Mouse (Mus musculus) adrenal gland, adult 8-10 months (tissue): Measurements from ENCODE around the gene Larp7. TPM values are rescaled to one million over a fixed set of nuclear protein-coding genes. Genes with fewer than 3 reads are reported as not detected.

Experiments used
- DNase-seq: peaks from one replicate; pipeline ENCODE4 v3.0.0; 2022
- total RNA-seq, 4 experiments: library from RNA; stranded (reverse); gene quantifications; 2 replicates each; pipeline ENCODE4 v1.2.4; 2022

Larp7 gene
- total RNA-seq, result 10 to 100 TPM; 19.0 to 20.0 (median 19.5) TPM

DNA sequence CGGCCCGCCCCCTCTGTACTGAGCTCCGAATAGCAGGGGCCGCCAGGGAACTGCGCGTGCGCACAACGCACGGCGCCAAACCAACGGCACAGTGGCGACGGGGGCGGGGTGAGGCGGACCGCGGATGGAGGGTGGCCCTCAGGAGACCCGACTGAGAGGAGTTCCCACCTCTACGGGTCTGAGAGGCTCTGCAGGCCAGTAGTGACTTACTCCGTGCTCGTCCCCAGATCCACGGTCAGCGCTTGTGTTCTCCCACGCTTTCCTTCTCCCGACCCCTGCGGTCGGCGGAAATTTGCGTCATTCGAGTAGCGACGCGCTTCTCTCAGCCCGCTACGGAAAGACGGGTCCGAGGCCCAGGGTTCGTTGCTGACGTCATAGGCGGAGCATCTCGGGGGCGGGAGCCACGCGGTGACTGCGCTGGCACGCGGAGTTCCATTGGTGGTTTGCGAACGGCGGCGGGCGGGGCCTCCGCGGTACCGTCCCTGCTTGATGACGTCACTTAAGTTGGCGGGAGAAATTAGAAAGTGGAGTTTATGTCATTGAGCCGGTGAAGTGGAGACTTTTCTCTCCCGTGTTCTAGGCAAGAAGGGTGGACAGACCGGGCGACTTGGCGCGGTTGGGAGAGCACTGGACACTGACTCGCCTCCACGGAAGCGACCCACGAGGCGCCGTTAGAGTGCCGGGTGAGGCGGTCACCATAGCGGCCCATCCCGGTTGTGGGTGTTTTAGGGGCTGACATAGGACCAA is at the start of gene Larp7, which contains the start of gene Zgrf1:
TSS of gene Larp7 (minus strand) at position 377 of the 747 bp plus-strand sequence.
TSS of gene Zgrf1 (plus strand) at position 517 of the 747 bp plus-strand sequence.
- peak; percentile 99 for DNase-seq

DNA sequence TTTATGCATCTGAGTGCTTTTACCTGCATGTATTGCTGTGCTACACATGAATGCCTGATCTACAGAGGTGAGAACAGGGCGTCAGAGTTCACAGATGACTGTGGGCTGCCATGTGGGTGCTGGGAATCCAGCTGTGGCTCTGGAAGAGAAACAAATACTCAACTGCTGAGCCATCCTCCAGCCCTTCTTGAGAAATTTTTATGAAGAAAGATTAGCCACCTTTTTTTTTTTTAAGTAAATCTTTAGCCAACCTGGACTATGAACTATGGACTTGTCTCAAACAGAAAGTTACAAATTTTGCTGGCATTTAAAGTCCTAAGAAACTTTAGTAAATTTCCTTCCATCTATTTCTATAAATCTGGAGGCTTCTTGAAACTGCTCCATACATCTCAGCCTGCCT is 44.0 kb upstream of the Larp7 start:
- DNase-seq, result no peak

DNA sequence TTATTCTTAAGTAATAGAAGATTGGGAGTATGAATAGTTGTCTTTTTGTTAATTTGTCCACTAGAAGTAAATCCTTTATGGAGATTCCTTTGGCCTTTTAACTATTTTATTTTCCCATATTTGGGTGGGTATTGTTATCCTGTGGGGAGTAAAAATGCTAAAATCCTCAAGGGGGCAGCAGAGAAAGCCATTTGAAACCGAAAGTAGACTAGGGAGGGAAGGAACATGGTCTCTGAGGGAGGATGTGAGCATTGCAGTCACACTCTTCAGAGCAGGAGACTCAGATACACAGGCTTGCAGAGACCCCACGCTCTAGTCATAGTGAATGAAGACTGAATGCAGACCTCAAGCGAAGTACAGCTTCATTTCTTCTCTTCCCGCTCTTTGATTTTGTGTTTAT is 19.4 kb upstream of the Larp7 start:
- DNase-seq, result peak; percentile 10

DNA sequence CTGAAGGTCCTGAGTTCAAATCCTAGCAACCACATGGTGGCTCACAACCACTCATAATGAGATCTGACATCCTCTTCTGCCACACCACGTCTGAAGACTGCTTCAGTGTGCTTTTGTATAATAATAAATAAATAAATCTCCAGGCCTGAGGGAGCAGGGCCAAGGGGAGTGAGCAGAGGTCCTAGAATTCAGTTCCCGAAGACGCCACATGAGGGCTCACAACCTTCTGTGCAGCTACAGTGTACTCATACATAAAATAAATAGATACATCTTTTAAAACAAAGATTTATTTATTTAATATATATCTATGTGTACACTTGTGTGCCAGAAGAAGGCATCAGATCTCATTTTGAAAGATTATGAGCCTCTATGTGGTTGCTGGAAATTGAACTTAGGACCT is 12.0 kb upstream of the Larp7 start:
- no peak for DNase-seq

DNA sequence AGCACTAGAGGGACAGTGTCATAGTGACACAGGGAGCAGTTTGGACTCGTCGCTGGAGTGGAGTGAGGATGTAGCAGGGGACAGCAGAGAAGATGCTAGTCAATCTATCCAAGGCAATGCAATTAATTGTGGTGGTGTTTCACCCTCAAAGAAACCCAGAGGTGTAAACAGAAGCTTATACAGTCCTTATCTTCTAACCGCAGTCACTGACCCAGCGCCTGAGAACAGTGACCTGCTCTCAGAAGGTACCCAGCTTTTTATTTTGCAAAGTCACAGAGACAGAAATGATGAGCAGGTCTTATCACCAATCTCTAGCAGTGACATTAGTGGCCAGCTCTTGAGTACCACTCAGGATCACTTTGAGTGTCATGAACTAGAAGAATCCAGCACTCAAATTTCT is 9.8 kb upstream of the Larp7 start:
- no peak for DNase-seq

DNA sequence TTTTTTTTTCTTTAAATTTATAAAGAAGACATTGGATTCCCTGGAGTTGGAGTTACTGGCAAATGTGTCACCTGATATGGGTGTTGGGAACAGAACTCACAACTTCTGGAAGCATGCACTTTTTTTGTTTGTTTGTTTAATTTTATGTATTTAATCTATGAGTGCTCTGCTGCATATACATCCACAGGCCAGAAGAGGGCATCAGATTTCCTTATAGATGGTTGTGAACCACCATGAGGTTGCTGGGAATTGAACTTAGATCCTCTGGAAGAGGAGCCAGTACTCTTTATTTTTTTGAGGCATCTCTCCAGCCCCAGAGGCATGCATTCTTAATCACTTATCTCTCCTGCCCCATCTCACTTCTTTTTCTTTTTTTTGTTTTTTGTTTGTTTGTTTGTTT is 5.1 kb upstream of the Larp7 start:
- DNase-seq, result no peak

DNA sequence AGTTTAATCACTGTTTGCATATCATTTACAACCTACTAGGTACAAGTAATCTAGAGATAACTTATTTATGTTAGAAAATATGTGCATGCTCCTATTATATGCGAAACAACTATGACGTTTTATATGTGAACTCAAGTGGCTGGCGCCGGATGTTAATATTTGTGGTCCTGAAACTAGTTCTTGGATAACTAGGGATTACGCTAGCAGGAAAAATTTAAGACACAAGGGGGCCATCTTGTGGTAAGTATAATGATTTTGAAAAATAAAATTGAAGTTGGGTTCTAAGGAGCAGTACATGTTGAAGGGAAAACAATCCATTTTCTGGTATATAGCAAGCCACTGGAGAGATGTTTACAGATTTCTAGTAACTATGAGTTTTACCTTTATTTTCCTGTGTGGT is 1.6 kb upstream of the Larp7 start:
- DNase-seq, result no peak

DNA sequence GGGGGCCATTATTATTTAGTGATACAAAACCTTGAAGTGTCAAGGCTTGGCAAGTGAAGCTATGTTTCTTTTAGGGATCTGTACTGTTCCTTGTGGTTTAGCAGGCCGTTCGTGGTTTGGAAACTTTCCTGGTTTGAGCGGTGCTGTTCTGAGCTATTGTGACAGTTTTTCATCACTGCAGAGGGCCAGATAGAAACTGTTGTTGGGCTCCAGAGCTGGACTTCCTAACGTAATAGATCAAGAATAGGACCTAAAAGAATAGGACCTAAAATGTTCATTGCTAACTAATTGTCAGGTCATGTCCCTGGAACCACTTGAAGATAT is 533 bp upstream of the Larp7 start:
- no peak for DNase-seq

DNA sequence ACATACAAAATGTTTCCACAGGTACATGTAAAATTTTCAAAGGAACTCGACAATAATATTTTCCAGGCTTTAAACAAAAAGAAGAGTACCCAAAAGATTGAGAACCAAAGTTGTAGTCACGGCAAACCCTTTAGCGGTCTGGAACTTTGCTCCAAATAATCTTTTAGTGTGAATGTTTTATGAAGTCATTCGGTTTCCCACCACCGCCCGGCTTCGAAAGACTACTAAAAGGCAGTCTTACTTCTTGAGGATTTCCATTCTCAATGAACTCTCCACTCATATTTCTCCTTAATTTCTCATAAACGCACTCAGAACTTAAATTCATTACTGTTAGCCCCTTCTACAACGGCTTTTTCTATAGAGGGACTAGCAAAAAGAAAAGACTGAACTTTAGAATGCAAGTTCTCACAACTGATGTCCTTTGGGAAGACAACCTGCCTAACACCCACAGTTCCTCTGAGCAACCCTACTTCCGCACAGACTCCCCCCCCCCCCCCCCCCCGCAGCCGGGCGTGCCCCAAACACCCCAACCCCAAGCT is 646 bp downstream of the Larp7 start:
- no peak for DNase-seq

DNA sequence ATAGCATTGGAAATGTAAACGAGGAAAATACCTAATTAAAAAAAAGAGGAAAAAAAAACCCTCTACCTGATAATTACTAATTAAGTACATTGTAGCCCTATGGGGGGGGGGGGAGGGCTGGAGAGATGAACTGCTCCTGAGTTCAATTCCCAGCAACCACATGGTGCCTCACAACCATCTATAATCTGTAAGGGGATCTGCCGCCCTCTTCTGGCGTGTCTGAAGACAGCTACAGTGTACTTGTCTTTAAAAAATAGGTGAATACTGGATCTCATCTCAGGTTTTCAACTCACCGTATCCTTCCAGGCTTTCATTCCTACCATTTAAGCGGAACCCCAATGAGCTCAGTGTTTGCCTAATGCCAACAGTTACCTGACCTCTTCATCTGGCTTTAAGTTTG is 5.3 kb downstream of the Larp7 start:
- DNase-seq, result peak; percentile 15

DNA sequence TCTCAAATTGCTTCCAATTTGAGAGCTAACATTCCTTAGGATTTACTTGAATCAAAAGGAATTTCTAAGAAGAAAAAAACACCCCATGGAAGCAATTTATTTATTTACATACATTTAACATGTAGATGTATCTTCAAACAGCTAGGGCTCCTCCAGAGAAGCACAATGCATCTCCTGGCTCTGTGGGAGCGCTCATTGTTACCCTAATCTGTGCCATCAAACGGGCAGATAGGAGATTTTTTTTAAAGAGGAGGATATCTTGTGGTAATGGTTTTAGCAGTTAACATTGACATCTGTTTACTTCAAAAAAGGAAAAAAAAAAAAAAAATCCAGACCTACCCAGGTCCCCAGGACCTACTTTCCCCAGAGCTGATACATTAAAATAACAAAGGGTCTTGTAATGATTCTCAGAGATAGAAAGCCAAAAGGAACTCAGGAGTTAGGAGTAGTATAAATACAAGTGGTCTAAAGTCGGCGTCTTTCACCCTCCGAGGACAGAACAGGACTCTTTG is 8.5 kb downstream of the Larp7 start:
- no peak for DNase-seq

DNA sequence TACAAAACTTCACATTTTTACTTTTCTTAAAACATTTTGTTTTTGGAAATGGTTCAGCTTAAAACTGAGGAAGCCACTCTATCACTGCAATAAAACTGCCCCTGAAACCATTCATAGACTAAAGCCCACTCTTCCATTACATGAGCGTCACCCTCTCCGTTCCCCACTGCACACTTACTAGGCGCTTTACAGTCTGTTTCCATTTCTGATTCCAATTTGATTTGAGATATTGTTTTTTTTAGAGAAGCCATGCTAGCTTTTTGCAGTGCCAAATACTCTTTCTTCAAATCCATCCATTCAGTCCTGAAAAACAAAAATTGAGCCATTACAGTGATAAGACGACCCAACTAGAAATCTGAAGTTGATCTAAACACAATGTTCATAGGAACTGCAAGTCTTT is 9.2 kb downstream of the Larp7 start:
- DNase-seq, result no peak

DNA sequence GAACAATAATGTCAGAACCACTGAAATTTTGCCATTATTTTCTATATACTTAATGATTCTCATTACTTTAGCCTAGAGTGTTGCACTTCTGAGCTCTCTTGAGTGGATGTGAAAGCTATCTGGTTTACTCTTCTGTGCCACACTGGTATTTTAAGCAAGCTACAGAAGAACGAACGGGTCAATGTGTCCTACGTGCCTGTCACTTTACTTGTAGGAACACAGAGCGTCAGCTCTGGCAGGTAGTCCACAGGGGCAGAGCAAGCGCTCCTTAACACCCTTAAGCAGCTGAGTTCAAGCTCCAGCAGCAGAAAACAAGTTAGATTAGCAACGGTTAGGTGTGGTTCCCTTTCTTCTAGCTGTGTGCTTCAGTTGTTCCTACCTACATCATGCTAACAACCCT is 14.0 kb downstream of the Larp7 start:
- DNase-seq, result no peak

DNA sequence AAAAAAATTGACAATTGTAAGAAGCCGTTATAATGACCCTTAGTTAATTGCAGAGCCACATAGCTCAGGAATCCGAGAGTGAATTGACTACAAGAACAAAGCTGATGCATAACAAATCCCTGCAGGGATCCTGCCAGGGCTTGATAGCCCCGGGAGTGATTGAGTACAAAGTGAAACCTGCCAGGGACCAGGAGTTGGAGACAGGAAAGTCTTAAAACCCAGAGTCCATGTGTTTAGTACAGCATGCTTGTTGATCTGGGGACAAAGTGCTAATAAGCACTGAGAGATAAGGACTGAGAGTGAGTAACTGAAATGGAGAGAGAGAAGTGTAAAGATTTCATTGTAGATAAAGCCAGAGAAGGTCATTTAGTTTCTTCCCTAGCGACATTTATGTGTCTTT is 22.9 kb downstream of the Larp7 start:
- DNase-seq, result no peak

DNA sequence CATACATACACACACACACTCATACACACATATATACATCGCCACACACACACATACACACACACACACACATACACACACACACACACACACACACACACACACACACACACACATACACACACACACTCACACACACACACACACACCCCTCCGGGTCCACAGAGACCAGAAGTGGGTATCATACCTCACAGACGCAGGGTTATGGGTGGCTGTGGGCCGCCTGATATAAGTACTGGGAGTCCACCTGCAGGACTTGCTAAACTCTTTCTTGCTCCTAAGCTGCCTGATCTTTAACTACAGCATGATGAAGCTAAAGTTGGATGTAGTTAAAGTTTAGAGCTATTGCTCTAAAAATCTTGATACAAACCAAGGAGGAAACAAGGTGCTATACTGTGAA is 23.3 kb downstream of the Larp7 start:
- DNase-seq, result no peak

DNA sequence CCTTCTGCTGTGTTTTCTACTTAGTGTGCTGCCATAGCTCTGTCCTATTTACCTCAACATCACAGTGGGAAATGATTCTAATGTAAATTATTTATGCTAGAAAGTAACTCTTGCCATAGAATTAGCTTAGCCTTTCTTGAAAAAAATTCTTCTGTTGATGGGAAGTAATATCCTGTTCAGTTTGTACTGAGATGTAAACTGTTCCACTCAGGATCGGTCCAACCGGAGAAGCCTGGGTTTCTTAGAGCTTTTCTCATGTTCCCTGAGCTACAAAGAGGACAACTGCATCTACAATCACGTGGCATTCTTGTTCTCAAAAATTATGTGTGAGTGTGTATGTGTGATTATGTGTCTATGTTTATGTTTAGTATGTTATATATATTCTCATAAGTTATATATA is 23.9 kb downstream of the Larp7 start:
- DNase-seq, result no peak

DNA sequence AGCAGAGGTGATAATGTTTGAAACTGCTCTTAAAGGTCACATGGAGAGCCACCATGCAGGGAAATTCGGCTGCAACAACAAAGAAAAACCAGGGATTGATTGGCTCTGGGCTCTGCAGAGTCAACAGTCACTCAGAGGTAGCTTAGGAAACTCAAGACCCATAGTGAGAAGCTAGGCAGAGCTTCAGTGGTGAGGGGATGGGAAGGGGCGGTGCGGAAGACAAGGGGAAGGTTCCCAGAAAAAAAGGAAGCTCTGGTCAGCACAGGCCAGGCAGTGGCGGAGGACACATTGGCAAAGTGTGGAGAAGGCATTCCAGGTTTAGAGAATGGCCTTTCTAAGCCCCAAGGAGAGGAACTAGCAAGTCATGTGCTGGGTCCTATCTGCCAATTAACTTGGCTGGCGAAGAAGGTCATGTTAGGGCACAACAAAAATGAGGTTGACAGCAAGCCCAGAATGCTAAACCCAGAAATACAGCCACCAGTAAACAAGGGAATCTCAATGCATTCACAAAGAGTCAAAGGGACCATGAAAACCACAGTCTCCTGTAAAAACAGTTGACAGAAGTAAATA is 25.6 kb downstream of the Larp7 start:
- peak; percentile 20 for DNase-seq

DNA sequence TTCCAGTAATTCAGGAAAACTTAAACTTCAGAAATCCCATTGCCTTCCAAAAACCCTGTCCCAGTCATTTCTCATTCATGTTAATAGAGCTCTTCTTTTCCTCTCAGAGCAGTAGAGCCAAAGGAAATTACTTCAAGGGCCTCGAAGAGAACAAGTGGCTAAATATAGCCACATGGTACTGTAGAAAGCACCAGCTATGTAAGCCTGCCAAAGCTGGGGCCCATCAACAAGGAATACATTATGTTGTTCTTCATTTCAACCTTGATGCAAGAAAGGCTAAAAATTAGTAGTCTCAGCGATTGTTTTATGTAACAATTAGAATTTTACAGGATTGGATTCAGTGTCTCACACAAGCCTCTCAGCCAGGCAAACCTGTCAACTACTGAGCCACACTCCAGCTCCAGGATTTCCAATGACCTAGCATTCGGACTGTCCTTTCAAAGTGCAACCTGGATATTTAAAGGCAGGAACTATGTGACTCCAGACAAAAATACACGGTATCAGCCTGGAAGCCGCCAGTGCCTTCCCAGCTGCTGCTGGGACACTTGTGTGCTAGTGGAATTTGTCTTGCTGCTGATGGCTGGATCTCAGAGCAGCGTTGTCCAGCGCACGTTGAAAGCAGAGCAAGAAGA is 27.8 kb downstream of the Larp7 start:
- DNase-seq, result no peak

DNA sequence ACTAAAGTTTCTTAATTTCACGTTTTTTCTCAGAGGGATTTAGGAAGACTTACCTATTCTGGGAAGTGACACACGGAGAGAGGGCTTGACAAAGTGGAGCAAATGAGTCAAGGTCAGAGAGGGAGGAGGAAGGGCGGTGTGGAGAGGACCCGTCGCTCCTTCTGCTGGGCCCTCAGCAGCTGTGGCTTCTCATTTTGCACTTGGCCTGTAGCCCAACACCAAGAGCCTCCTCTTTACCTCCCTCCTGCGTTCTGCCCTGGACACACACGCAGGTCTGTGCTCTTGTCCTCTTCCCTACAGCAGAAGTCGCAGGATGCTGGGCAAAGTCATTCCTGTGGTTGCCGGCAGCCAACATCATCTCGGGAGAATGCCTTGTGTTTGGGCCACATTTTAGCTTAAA is 32.0 kb downstream of the Larp7 start:
- DNase-seq, result no peak

DNA sequence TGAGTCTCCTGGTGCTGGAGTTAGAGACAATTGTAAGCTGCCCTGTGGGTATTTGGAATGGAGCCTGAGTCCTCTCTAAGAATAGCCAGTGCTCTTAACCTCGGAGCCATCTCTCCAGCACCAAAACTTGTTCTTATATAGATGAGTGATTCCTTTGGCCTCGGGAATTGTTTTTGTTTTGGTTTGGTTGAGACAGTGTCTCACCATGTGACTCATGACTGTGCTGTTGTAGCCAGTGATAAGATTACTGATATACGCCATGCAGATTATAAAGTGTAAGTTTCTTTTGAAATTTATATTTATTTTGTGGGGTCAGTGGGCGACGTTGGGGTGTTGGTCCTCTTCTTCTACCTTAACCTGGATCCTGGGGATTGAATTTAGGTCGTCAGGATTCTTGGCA is 32.8 kb downstream of the Larp7 start:
- no peak for DNase-seq

DNA sequence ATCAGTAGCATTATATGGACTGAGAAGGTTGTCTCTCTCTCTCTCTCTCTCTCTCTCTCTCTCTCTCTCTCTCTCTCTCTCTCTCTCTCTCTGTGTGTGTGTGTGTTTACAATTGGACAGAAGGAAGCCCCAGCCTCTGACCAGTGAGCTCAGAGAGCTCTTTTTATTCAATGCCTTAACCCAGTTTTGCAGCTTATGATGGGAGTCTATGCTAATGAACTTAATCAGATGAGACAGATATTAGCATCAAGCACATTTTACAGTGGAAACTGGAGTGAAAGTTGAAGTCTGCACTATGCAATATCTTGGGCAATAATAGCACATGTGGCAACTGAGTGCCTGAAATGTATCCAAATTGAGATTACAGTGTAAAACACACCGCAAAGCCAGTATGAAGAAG is 37.9 kb downstream of the Larp7 start:
- no peak for DNase-seq

DNA sequence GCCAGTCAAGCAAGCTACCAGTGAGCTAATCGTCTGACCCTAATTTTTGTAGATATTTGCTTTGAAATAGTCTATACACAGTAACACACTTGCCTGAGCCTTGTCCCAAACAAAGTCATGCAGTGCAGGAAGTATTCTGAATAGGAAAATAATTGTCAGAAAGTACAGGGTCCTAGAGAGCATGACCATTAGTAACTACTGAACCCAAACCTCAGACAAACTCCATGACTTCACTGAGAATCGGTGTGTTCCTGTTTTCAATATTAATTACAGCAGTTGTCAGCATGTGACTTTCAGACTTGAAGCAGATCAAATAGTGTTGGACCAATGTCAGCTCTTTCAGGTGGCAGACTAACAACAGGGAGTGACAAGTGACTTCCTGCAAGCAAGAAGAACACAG is 39.5 kb downstream of the Larp7 start:
- DNase-seq, result no peak

DNA sequence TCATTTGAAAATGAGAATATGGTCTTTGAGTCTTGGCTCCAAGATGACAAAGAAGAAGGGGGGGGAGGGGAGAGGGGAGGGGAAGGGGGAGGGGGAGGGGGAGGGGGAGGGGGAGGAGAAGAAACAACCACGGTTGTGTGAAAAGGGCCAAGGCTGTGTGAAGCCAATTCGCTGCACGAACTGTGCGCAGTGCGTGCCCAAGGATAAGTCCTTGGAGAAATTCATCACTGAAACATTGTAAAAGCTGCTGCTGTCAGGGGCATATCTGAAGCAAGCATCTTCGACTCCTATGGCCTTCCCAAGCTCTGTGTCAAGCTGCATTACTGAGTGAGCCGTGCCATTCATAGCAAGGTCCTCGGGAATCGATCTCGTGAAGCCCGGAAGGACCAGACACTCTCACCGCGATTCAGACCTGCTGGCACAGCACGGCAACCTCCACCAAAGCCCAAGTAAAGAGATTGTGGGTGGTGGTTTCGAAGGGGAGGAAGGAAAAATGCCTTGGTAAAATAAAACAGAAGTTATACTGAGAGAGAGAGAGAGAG is 40.3 kb downstream of the Larp7 start:
- DNase-seq, result peak; percentile 59
